Mouse (Mus musculus) olfactory bulb, adult 2 months (tissue): ENCODE measurements around the gene Rgp1.

ENCODE experiments used
- CTCF ChIP-seq: fragments of 200-500 bp; IDR thresholded peaks from 2 replicates; pipeline ENCODE4 v1.5.1; 2012; ENCODE audit warnings: low read depth, mild to moderate bottlenecking, low read length, moderate library complexity; ENCODE audit not compliant: insufficient read depth
- POLR2A ChIP-seq: fragments of 200-500 bp; IDR thresholded peaks from 2 replicates; pipeline ENCODE4 v1.6.1; 2012; ENCODE audit warnings: mild to moderate bottlenecking, low read depth, low read length, moderate library complexity; ENCODE audit not compliant: insufficient read depth

DNA sequence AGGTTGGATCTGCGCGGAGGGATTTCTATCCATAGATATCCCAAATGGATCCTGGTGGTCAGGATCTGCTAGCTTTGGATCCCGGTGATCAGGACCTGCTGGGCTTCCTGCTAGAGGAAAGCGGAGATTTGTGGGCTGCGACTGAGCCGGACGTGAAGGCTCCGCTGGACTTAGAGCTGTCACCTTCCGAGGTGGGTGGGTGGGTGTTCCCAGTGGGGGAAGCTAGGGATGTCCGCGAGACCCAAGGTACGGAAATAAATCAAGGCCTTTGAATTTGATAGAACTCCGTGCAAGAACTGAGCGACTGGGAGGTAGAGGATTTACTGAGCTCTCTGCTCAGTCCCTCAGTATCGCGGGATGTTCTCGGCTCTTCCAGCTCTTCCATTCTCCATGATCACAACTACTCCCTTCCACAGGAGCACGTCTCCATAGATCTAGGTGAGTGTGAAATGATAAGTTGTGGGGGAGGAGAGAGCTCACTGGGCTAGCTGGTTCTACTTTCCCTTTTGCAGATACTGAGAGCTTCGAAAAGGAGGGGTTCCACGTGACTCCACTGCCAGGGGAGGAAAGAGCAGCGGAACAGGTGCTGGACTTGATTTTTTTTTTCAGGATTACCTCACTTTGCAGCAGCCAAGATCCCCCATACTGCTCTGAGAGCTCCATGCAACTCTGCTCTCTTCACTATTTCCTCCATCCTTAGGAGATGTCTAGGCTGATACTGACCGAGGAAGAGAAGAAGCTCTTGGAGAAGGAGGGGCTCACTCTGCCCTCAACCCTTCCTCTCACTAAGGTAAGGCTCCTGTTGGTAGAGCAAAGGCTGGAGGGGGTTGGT lies 15.5 kb upstream of the Rgp1 start:
- TF ChIP-seq CTCF (no peak), POLR2A (no peak)
